Mouse (Mus musculus): ENCODE results near the gene Itih4.

The Itih4 gene

GRCm38 (mm10) chr14:30906001-30906400 is 19.7 kb downstream of the Itih4 start:
- Histone ChIP-seq H3K9me3 (ENCODE audit: low read length) (peaks cover 2% of the 10 kb centered on the region; the same call in 1 of the 2 replicates), H3K4me3 (replicated peaks; ENCODE audit: low read length) (no peak overlapping the region), H3K4me1 (replicated peaks; ENCODE audit: low read depth, low read length) (no peaks in the 10 kb centered on the region), H3K36me3 (ENCODE audit: insufficient read depth, low read length) (no peaks in the 10 kb centered on the region), H3K27me3 (ENCODE audit: insufficient read depth, low read length) (peaks cover 14% of the 10 kb centered on the region)
- TF ChIP-seq CTCF (conservative IDR thresholded peaks at IDR 0.05; ENCODE audit: low read length), result no peak
- TF ChIP-seq NANOG (IDR thresholded peaks at IDR 0.05; ENCODE audit: borderline replicate concordance, low read length), result no peak
- no peak for TF ChIP-seq POU5F1 (IDR thresholded peaks at IDR 0.05; ENCODE audit: borderline replicate concordance, low read length)

GRCm38 (mm10) chr14:30907814-30908265 is 21.6 kb downstream of the Itih4 start:
- Histone ChIP-seq H3K4me1 (replicated peaks; ENCODE audit: low read depth, low read length) (no peaks in the 10 kb centered on the region), H3K9me3 (ENCODE audit: low read length) (no peaks in the 10 kb centered on the region), H3K36me3 (ENCODE audit: insufficient read depth, low read length) (no peaks in the 10 kb centered on the region), H3K27me3 (ENCODE audit: insufficient read depth, low read length) (peaks cover 7% of the 10 kb centered on the region; the same call in 1 of the 2 replicates), H3K4me3 (replicated peaks; ENCODE audit: low read length) (no peak overlapping the region)
- no peak for TF ChIP-seq POU5F1 (IDR thresholded peaks at IDR 0.05; ENCODE audit: borderline replicate concordance, low read length)
- no peak for TF ChIP-seq NANOG (IDR thresholded peaks at IDR 0.05; ENCODE audit: borderline replicate concordance, low read length)
- no peak for TF ChIP-seq CTCF (conservative IDR thresholded peaks at IDR 0.05; ENCODE audit: low read length)

- TF ChIP-seq NANOG (IDR thresholded peaks at IDR 0.05; ENCODE audit: borderline replicate concordance, low read length) (no peak), CTCF (conservative IDR thresholded peaks at IDR 0.05; ENCODE audit: low read length) (no peak), POU5F1 (IDR thresholded peaks at IDR 0.05; ENCODE audit: borderline replicate concordance, low read length) (no peak)
- Histone ChIP-seq H3K27me3 (ENCODE audit: insufficient read depth, low read length) (no peaks in the 10 kb centered on the region), H3K9me3 (ENCODE audit: low read length) (no peaks in the 10 kb centered on the region), H3K4me3 (replicated peaks; ENCODE audit: low read length) (no peak overlapping the region), H3K36me3 (ENCODE audit: insufficient read depth, low read length) (no peaks in the 10 kb centered on the region), H3K4me1 (replicated peaks; ENCODE audit: low read depth, low read length) (no peaks in the 10 kb centered on the region)
Measured at GRCm38 (mm10) chr14:30911141-30911540, 24.9 kb downstream of the Itih4 start.

- TF ChIP-seq CTCF (conservative IDR thresholded peaks at IDR 0.05; ENCODE audit: low read length) (no peak), POU5F1 (IDR thresholded peaks at IDR 0.05; ENCODE audit: borderline replicate concordance, low read length) (no peak), NANOG (IDR thresholded peaks at IDR 0.05; ENCODE audit: borderline replicate concordance, low read length) (no peak)
- H3K27me3 ChIP-seq (ENCODE audit: insufficient read depth, low read length), result no peaks in the 10 kb centered on the region
- no peak overlapping the region for H3K4me3 ChIP-seq (replicated peaks; ENCODE audit: low read length)
- no peaks in the 10 kb centered on the region for H3K36me3 ChIP-seq (ENCODE audit: insufficient read depth, low read length)
- no peaks in the 10 kb centered on the region for H3K4me1 ChIP-seq (replicated peaks; ENCODE audit: low read depth, low read length)
- no peaks in the 10 kb centered on the region for H3K9me3 ChIP-seq (ENCODE audit: low read length)
Measured at GRCm38 (mm10) chr14:30912641-30913040, 26.4 kb downstream of the Itih4 start.

- Histone ChIP-seq H3K4me1 (replicated peaks; ENCODE audit: low read depth, low read length) (no peaks in the 10 kb centered on the region), H3K36me3 (ENCODE audit: insufficient read depth, low read length) (no peaks in the 10 kb centered on the region), H3K27me3 (ENCODE audit: insufficient read depth, low read length) (no peaks in the 10 kb centered on the region), H3K9me3 (ENCODE audit: low read length) (no peaks in the 10 kb centered on the region), H3K4me3 (replicated peaks; ENCODE audit: low read length) (no peak overlapping the region)
- TF ChIP-seq NANOG (IDR thresholded peaks at IDR 0.05; ENCODE audit: borderline replicate concordance, low read length) (no peak), CTCF (conservative IDR thresholded peaks at IDR 0.05; ENCODE audit: low read length) (no peak), POU5F1 (IDR thresholded peaks at IDR 0.05; ENCODE audit: borderline replicate concordance, low read length) (no peak)
Measured at GRCm38 (mm10) chr14:30913404-30913803, 27.1 kb downstream of the Itih4 start.

- Histone ChIP-seq H3K4me3 (replicated peaks; ENCODE audit: low read length) (no peak overlapping the region), H3K27me3 (ENCODE audit: insufficient read depth, low read length) (no peaks in the 10 kb centered on the region), H3K36me3 (ENCODE audit: insufficient read depth, low read length) (no peaks in the 10 kb centered on the region), H3K9me3 (ENCODE audit: low read length) (no peaks in the 10 kb centered on the region), H3K4me1 (replicated peaks; ENCODE audit: low read depth, low read length) (no peaks in the 10 kb centered on the region)
- TF ChIP-seq CTCF (conservative IDR thresholded peaks at IDR 0.05; ENCODE audit: low read length), result no peak
- no peak for TF ChIP-seq NANOG (IDR thresholded peaks at IDR 0.05; ENCODE audit: borderline replicate concordance, low read length)
- no peak for TF ChIP-seq POU5F1 (IDR thresholded peaks at IDR 0.05; ENCODE audit: borderline replicate concordance, low read length)
Measured at GRCm38 (mm10) chr14:30916516-30916915, 30.2 kb downstream of the Itih4 start.

- Histone ChIP-seq H3K27me3 (ENCODE audit: insufficient read depth, low read length) (no peaks in the 10 kb centered on the region), H3K4me3 (replicated peaks; ENCODE audit: low read length) (no peak overlapping the region), H3K4me1 (replicated peaks; ENCODE audit: low read depth, low read length) (no peaks in the 10 kb centered on the region), H3K36me3 (ENCODE audit: insufficient read depth, low read length) (no peaks in the 10 kb centered on the region), H3K9me3 (ENCODE audit: low read length) (peaks cover 3% of the 10 kb centered on the region; the same call in 1 of the 2 replicates)
- TF ChIP-seq POU5F1 (IDR thresholded peaks at IDR 0.05; ENCODE audit: borderline replicate concordance, low read length) (no peak), CTCF (conservative IDR thresholded peaks at IDR 0.05; ENCODE audit: low read length) (no peak), NANOG (IDR thresholded peaks at IDR 0.05; ENCODE audit: borderline replicate concordance, low read length) (no peak)
Measured at GRCm38 (mm10) chr14:30922053-30922670, 35.9 kb downstream of the Itih4 start.

- H3K4me3 ChIP-seq (replicated peaks; ENCODE audit: low read length), result no peak within 1 kb of the TSS
- TF ChIP-seq CTCF (conservative IDR thresholded peaks at IDR 0.05; ENCODE audit: low read length) (no peak), NANOG (IDR thresholded peaks at IDR 0.05; ENCODE audit: borderline replicate concordance, low read length) (no peak), POU5F1 (IDR thresholded peaks at IDR 0.05; ENCODE audit: borderline replicate concordance, low read length) (no peak)
Measured at GRCm38 (mm10) chr14:30923375-30924105, 37.3 kb downstream of the Itih4 start, which contains the start of gene Itih3. Gene Itih3 (minus strand): TSS chr14:30923760.

More at GRCm38 (mm10) chr14:30923375-30924105, 37.3 kb downstream of the Itih4 start, which contains the start of gene Itih3:
- H3K4me1 ChIP-seq (replicated peaks; ENCODE audit: low read depth, low read length), result no peaks in the 10 kb centered on the region
- no peaks in the 10 kb centered on the region for H3K27me3 ChIP-seq (ENCODE audit: insufficient read depth, low read length)
- H3K36me3 ChIP-seq (ENCODE audit: insufficient read depth, low read length), result no peaks in the 10 kb centered on the region
- peaks cover 3% of the 10 kb centered on the region; the same call in 1 of the 2 replicates for H3K9me3 ChIP-seq (ENCODE audit: low read length)
